Mouse (Mus musculus) megakaryocyte, adult 5-6 weeks (primary cell): ENCODE results near the gene Ttc21a. TPM values are rescaled to one million over a fixed set of nuclear protein-coding genes. Genes with fewer than 3 reads are reported as not detected.
A peak's percentile ranks its signal among the peaks of the same experiment; 100 is the strongest.

ENCODE experiments used
- ATAC-seq: 2 replicates; pipeline ENCODE4 v1.8.0; 2016; ENCODE audit warnings: mild to moderate bottlenecking, inconsistent platforms; ENCODE audit not compliant: poor library complexity, severe bottlenecking
- total RNA-seq, 2 experiments: library from RNA; stranded (forward) in 1 of 2; stranded (reverse) in 1 of 2; fragments of 153-499, 151-499 nt in 1 of 2; fragments of 221-1000, 200-1000 nt in 1 of 2; gene quantifications; 2 replicates each; pipeline versions ENCODE4 v1.2.3 to v1.2.4; 2015 to 2017

The Ttc21a gene
- total RNA-seq (2015) (0.22 and 0.41 TPM in 2 replicates), total RNA-seq (2017) (0.28 and 0.55 TPM in 2 replicates)

- peak; percentile 92 for ATAC-seq
These were observed at the start of gene Ttc21a, which contains the start of gene Gorasp1 for GRCm38 (mm10) chr9:119937005-119937773. Gene Ttc21a, plus strand, starts transcription at chr9:119937606. Gene Gorasp1, minus strand, starts transcription at chr9:119937565.

- no peak for ATAC-seq
These were observed 48.6 kb upstream of the Ttc21a start for GRCm38 (mm10) chr9:119888843-119889246.

GRCm38 (mm10) chr9:119889446-119889845 is 48.0 kb upstream of the Ttc21a start:
- ATAC-seq = no peak

GRCm38 (mm10) chr9:119890692-119891091 is 46.7 kb upstream of the Ttc21a start:
- no peak for ATAC-seq

GRCm38 (mm10) chr9:119893881-119894280 is 43.5 kb upstream of the Ttc21a start:
- ATAC-seq = no peak

GRCm38 (mm10) chr9:119894339-119895009 is 42.9 kb upstream of the Ttc21a start, which contains the start of gene Wdr48:
Gene Wdr48, plus strand, starts transcription at chr9:119894878.
- peak; percentile 97 for ATAC-seq

GRCm38 (mm10) chr9:119895040-119895721 is 42.2 kb upstream of the Ttc21a start:
- ATAC-seq = peak; percentile 55

GRCm38 (mm10) chr9:119899446-119899845 is 38.0 kb upstream of the Ttc21a start:
- no peak for ATAC-seq

- no peak for ATAC-seq
These were observed 34.8 kb upstream of the Ttc21a start for GRCm38 (mm10) chr9:119902410-119903151.

GRCm38 (mm10) chr9:119908708-119909107 is 28.7 kb upstream of the Ttc21a start:
- ATAC-seq = no peak

GRCm38 (mm10) chr9:119909931-119910330 is 27.5 kb upstream of the Ttc21a start:
- ATAC-seq = no peak

GRCm38 (mm10) chr9:119913087-119913838 is 24.1 kb upstream of the Ttc21a start:
- no peak for ATAC-seq

GRCm38 (mm10) chr9:119919858-119920257 is 17.5 kb upstream of the Ttc21a start:
- no peak for ATAC-seq

GRCm38 (mm10) chr9:119923462-119923861 is 13.9 kb upstream of the Ttc21a start:
- ATAC-seq = no peak

GRCm38 (mm10) chr9:119925120-119925657 is 12.2 kb upstream of the Ttc21a start:
- peak; percentile 96 for ATAC-seq

GRCm38 (mm10) chr9:119925729-119926128 is 11.7 kb upstream of the Ttc21a start:
- ATAC-seq = no peak

- no peak for ATAC-seq
These were observed 10.9 kb upstream of the Ttc21a start for GRCm38 (mm10) chr9:119926497-119926896.

- no peak for ATAC-seq
These were observed 5.0 kb upstream of the Ttc21a start for GRCm38 (mm10) chr9:119932358-119932757.

GRCm38 (mm10) chr9:119933675-119934074 is 3.7 kb upstream of the Ttc21a start:
- no peak for ATAC-seq

- peak; percentile 33; the same call in 1 of the 2 replicates for ATAC-seq
These were observed 1.1 kb downstream of the Ttc21a start for GRCm38 (mm10) chr9:119938496-119938895.
